Mouse (Mus musculus): ENCODE measurements at regions not wholly inside any gene's neighbourhood (a gene's known extent, or its start where the extent isn't known, plus 50 kb on each side); places are given as distances from the start of the nearest gene placed in this dataset.

DNA sequence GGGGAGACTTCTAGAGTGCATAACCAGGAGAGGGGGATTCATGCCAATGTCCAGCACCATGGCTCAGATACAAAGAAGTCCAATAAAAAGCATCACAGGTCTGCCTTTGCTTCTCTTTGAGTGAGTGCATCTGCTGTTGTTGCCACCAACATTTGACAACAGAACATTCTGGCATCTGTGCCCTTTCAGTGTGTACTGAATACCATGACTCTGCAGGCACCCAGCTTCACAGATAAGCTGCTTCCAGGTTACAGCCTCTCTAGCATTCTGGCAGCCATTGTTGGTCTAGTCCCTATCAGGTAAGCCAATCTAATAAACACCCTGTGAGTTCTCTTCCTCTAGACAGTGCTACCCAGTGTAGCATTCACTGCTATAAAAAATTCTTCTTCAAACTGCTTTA lies 160.4 kb upstream of the AI593442 start:
- TF ChIP-seq POLR2A (IDR thresholded peaks at IDR 0.05; ENCODE audit: borderline replicate concordance, extremely low read depth, insufficient read depth, insufficient read length, poor library complexity, severe bottlenecking), result no peak
- no peak for TF ChIP-seq CTCF (IDR thresholded peaks at IDR 0.05; ENCODE audit: borderline replicate concordance, extremely low read depth, insufficient read depth, insufficient read length)
- DNase-seq (ENCODE audit: low read depth), result no peak

GRCm38 (mm10) chr9:52836151-52836630 lies 156.6 kb upstream of the AI593442 start:
- no peak for DNase-seq (ENCODE audit: low read depth)
- TF ChIP-seq POLR2A (IDR thresholded peaks at IDR 0.05; ENCODE audit: borderline replicate concordance, extremely low read depth, insufficient read depth, insufficient read length, poor library complexity, severe bottlenecking) (no peak), CTCF (IDR thresholded peaks at IDR 0.05; ENCODE audit: borderline replicate concordance, extremely low read depth, insufficient read depth, insufficient read length) (no peak)

DNA sequence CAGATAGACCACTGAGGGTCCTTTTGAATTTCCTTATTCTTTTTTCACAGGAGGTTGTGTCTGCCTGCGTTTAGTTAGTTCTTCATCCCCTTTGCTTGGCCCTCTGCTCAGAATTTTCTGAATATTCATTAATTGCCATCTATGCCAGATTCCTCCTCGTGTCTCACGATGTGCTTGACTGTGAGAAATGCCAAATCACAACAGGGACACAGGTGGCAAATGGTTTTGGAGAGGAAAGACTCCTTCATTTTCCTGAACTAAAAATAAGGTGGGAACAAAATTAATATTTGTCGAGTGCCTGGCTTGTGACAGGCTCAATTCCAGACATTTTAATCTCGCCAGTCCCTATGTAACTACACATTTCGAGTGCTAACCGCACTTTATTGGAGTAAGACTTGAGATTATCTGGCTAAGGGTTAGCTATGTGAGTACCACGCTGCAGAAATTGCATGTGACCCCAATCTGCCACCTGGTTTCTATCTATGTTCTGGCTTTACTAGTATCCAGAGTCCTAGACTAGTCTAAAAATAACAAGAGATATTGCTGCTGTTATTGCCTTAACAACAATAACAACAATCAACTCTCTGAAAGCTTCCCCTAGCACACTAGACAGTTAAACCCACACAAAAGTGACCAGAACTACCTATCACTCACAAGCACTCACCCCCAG lies 156.0 kb upstream of the AI593442 start:
- TF ChIP-seq CTCF (IDR thresholded peaks at IDR 0.05; ENCODE audit: borderline replicate concordance, extremely low read depth, insufficient read depth, insufficient read length) (no peak), POLR2A (IDR thresholded peaks at IDR 0.05; ENCODE audit: borderline replicate concordance, extremely low read depth, insufficient read depth, insufficient read length, poor library complexity, severe bottlenecking) (no peak)

DNA sequence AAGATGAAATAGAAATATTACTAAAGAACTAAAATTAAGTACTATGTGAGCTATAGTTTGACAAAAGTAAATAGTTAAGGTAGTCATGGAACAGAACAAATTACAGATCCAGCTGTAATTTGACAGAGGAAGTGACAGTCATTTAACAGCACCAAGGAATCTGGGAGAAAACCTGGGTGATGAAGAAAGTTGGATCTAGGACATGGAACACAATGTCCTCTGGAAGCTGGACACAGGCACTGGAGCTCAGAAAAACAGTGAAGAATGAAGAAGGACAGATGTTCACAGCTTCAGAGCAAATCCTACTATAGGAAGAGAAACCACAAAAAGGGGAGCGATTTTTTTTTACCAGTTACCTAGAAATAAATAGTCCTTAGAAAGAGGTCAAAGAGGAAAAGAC lies 147.2 kb upstream of the AI593442 start:
- DNase-seq (ENCODE audit: low read depth), result no peak
- TF ChIP-seq POLR2A (IDR thresholded peaks at IDR 0.05; ENCODE audit: borderline replicate concordance, extremely low read depth, insufficient read depth, insufficient read length, poor library complexity, severe bottlenecking), result no peak
- TF ChIP-seq CTCF (IDR thresholded peaks at IDR 0.05; ENCODE audit: borderline replicate concordance, extremely low read depth, insufficient read depth, insufficient read length), result no peak

More for the DNA sequence above, 156.0 kb upstream of the AI593442 start:
- DNase-seq (ENCODE audit: low read depth), result peak; percentile 16

DNA sequence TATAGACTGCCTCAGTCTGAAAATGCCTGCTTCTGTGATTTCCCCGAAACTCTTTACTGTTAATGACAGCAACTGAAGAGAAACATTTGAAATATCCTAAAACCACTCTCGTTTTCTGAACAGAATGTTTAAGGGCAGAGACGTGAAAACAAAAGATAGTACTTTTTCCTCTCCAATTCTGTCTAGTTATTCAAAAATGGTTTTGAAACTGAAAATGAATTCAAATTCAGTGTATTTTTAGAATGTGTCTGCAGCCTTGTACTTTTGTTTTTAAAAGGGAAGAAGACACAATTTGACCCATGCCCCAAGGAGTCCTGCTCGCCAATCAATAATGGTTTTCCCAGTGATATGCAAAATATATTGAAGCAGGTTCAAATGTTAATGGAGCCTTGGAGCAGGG lies 136.7 kb upstream of the AI593442 start:
- no peak for TF ChIP-seq POLR2A (IDR thresholded peaks at IDR 0.05; ENCODE audit: borderline replicate concordance, extremely low read depth, insufficient read depth, insufficient read length, poor library complexity, severe bottlenecking)
- TF ChIP-seq CTCF (IDR thresholded peaks at IDR 0.05; ENCODE audit: borderline replicate concordance, extremely low read depth, insufficient read depth, insufficient read length), result no peak
- DNase-seq (ENCODE audit: low read depth), result no peak

- no peak for TF ChIP-seq CTCF (IDR thresholded peaks at IDR 0.05; ENCODE audit: borderline replicate concordance, extremely low read depth, insufficient read depth, insufficient read length)
Observed at GRCm38 (mm10) chr9:52802969-52803368, 123.4 kb upstream of the AI593442 start.

DNA sequence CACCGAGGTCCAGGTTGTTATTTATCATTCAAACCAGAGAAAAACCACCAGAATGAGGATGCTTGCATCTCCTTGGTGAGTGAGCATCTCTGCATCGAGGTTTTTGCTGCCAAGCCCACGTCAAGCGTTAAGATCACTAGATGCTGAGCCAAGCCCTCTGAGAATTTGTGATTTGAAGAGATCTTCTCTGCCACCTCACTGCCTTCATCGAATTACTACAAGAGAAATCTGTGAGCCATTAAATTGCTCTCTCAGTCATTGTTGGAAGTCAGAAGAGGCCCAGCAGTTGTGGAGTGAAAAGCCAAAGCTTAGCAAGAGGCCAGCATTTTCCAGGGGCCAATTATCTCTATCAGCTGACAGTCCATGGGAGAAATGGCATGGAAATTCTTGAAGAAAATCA lies 122.2 kb upstream of the AI593442 start:
- TF ChIP-seq CTCF (IDR thresholded peaks at IDR 0.05; ENCODE audit: borderline replicate concordance, extremely low read depth, insufficient read depth, insufficient read length), result no peak
- TF ChIP-seq POLR2A (IDR thresholded peaks at IDR 0.05; ENCODE audit: borderline replicate concordance, extremely low read depth, insufficient read depth, insufficient read length, poor library complexity, severe bottlenecking), result no peak
- peak; percentile 35 for DNase-seq (ENCODE audit: low read depth)

More at GRCm38 (mm10) chr9:52802969-52803368, 123.4 kb upstream of the AI593442 start:
- no peak for DNase-seq (ENCODE audit: low read depth)

GRCm38 (mm10) chr9:52800476-52800875 lies 120.9 kb upstream of the AI593442 start:
- TF ChIP-seq POLR2A (IDR thresholded peaks at IDR 0.05; ENCODE audit: borderline replicate concordance, extremely low read depth, insufficient read depth, insufficient read length, poor library complexity, severe bottlenecking), result no peak
- TF ChIP-seq CTCF (IDR thresholded peaks at IDR 0.05; ENCODE audit: borderline replicate concordance, extremely low read depth, insufficient read depth, insufficient read length), result no peak
- DNase-seq (ENCODE audit: low read depth), result peak; percentile 81

GRCm38 (mm10) chr9:52792596-52792995 lies 113.0 kb upstream of the AI593442 start:
- TF ChIP-seq CTCF (IDR thresholded peaks at IDR 0.05; ENCODE audit: borderline replicate concordance, extremely low read depth, insufficient read depth, insufficient read length), result no peak
- no peak for TF ChIP-seq POLR2A (IDR thresholded peaks at IDR 0.05; ENCODE audit: borderline replicate concordance, extremely low read depth, insufficient read depth, insufficient read length, poor library complexity, severe bottlenecking)
- peak; percentile 45 for DNase-seq (ENCODE audit: low read depth)

GRCm38 (mm10) chr9:52782520-52782919 lies 102.9 kb upstream of the AI593442 start:
- no peak for DNase-seq (ENCODE audit: low read depth)
- no peak for TF ChIP-seq POLR2A (IDR thresholded peaks at IDR 0.05; ENCODE audit: borderline replicate concordance, extremely low read depth, insufficient read depth, insufficient read length, poor library complexity, severe bottlenecking)
- no peak for TF ChIP-seq CTCF (IDR thresholded peaks at IDR 0.05; ENCODE audit: borderline replicate concordance, extremely low read depth, insufficient read depth, insufficient read length)

DNA sequence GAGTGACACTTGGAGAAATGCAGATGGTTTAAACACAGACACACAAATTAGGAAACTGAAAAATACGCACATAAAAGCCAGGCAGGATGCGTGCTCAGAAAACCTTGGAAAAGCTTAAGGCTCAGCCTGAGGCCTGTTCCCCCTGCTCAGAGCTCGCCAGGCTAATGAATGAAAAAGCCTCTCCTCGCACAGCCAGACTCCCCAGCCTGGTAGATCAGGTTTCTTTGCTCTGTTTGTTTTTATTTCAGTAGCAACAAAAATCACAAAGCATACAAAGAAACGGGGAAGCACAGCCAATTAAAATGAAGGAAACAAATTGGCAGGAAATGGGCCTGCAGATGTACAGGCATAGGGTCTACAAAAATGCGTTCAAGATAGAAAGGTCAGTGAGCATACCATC lies 97.0 kb upstream of the AI593442 start:
- TF ChIP-seq POLR2A (IDR thresholded peaks at IDR 0.05; ENCODE audit: borderline replicate concordance, extremely low read depth, insufficient read depth, insufficient read length, poor library complexity, severe bottlenecking), result no peak
- no peak for TF ChIP-seq CTCF (IDR thresholded peaks at IDR 0.05; ENCODE audit: borderline replicate concordance, extremely low read depth, insufficient read depth, insufficient read length)
- peak; percentile 75 for DNase-seq (ENCODE audit: low read depth)

DNA sequence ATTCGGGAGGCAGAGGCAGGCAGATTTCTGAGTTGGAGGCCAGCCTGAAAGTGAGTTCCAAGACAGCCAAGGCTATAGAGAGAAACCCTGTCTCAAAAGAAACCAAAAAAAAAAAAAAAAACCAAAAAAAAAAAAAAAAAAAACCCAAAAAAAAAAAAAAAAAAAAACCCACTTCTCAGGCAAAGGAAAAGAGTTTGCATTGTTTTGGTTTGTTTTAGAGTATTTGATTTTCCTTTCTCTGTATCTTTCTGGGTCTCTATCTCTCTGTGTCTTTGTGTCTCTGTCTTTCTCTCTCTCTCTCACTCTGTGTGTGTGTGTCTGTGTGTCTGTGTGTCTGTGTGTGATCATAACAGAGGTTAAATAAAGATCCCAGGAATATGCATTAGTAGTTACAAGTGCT lies 95.7 kb upstream of the AI593442 start:
- TF ChIP-seq POLR2A (IDR thresholded peaks at IDR 0.05; ENCODE audit: borderline replicate concordance, extremely low read depth, insufficient read depth, insufficient read length, poor library complexity, severe bottlenecking) (no peak), CTCF (IDR thresholded peaks at IDR 0.05; ENCODE audit: borderline replicate concordance, extremely low read depth, insufficient read depth, insufficient read length) (no peak)
- DNase-seq (ENCODE audit: low read depth), result no peak

Measured in brain, embryonic 14.5 days (tissue).